Mouse (Mus musculus): Measurements from ENCODE around the gene Bhmt.

Bhmt gene

DNA sequence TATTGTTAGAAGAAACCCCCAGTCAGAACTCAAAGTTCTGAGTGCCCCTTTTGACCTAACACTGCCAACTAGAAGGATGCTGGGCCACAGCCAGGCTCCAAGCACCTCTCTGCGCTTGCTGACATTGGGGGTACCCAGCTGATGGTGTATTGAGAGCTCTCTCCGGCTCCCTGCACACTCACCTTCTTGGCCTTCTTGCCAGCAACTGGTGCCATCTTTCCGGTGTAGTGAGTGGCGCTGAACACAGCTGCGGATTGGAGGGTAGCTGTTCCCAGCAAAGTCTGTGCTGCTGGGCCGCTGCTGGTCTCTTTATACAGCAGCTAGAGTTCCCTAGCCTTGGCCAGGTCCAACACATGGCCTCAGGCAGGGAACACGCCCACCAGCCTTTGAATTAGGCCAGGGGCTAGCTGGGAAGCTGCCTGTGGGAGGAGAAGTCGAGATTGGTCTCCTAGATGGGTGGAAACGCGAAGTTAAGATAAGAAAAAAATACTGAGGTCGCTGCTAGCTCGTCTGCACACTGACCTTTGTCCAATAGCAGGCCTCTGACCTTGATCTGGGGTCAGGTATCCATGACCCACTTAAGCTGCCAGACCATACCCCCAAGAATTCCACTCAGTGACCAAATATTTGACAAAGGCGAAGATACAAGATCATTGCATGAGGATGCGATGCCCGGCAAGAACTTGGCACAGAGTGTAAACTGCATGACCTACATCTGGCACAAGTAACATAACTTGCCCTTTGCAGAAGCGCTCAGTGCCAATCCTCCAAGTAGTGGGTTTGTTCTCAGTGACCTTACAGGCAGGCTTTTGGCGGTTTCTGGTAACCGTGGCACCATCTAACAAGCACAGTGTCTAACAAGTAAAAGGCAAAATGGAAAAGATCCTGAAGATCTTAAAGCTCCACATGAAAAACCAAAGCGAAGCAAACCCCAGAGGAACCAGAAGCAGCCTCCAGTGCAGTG, at the start of gene Bhmt:
Gene Bhmt (minus strand): TSS at position 680 of the 964 bp plus-strand sequence.
- no peak for DNase-seq

GRCm38 (mm10) chr13:93687321-93687720, 49.6 kb upstream of the Bhmt start:
- DNase-seq: no peak

GRCm38 (mm10) chr13:93685226-93685625, 47.5 kb upstream of the Bhmt start:
- no peak for DNase-seq

DNA sequence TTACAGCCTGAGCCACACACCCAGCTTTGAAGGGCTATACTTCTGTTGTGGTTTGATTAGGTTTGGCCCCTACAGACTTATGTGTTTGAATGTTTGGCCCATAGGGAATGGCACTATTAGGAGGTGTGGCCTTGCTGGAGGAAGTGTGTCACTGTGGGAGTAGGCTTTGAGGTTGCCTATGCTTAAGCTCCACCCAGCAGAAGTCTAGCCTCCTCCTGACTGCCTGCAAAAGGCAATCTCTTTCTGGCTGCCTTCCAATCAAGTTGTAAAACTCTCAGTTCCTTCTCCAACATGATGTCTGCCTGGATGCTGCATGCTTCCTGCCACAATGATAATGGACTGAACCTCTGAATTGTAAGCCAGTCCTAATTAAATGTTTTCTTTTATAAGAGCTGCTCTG, 45.6 kb upstream of the Bhmt start:
- DNase-seq: no peak

DNA sequence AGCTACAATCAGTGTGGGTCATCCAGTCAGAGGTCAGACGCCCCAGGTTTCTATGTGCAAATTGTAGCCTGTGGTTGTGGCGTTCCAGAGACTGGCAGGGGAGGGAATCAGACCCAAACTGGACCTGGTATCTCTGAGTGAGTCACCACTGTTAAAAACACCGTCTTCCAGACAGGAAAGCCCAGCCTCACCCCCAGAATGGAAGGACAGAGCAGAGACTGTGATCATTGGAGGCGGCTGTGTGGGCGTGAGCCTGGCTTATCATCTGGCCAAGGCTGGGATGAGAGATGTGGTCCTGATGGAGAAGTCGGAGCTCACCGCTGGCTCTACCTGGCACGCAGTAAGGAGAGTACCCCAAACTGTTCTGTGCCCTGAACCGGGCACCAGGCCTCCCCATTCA, 39.1 kb upstream of the Bhmt start:
- DNase-seq: no peak

GRCm38 (mm10) chr13:93674131-93674561, 36.4 kb upstream of the Bhmt start, which contains the start of the genes Bhmt2 and Dmgdh:
Gene Bhmt2, minus strand, starts transcription at chr13:93674302.
Gene Dmgdh, plus strand, starts transcription at chr13:93674433.
- DNase-seq: peak; percentile 17 to 52

GRCm38 (mm10) chr13:93673296-93673695, 35.5 kb upstream of the Bhmt start:
- no peak for DNase-seq

GRCm38 (mm10) chr13:93672371-93672770, 34.6 kb upstream of the Bhmt start:
- peak; percentile 7 to 39 for DNase-seq

DNA sequence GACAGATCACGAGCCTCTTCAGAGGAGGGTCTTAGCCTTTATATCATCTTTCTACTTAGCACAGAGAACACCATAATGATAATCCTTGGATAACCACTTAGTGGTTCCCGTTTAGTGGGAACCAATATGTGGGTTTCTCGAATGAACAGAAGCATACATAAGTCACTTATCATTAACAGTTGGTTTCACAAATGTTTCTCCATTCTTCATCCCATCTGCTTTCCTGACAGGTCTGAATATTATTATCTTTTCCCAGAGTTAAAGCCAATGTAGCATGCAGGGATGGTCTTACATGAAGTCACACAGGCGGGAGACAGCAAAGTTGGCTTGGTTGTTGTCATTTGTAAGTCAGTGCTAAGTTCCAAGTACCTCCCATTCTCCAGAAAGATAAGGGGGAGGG, 29.8 kb upstream of the Bhmt start:
- DNase-seq: no peak

DNA sequence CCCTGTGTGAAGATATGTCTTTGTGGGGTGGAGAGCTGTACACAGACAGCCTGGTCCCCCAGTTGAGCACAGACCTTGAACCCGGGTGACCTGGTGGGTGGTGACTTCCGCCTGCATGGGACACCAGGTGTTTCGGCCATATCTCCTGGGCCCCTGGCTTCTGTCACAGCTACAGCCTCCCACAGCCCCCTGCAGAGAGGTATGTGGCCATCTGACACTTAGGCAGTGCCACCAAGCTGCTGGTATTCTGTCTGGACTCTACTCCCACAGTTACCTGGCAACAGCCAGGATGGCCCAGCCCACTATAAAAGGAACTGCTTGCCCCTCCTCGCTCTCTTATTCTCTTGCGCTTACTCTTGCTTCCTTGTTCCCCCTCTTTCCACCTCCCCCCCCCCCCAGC, 20.2 kb upstream of the Bhmt start:
- no peak for DNase-seq

- no peak for DNase-seq
Observed at GRCm38 (mm10) chr13:93653382-93653781, 15.6 kb upstream of the Bhmt start.

DNA sequence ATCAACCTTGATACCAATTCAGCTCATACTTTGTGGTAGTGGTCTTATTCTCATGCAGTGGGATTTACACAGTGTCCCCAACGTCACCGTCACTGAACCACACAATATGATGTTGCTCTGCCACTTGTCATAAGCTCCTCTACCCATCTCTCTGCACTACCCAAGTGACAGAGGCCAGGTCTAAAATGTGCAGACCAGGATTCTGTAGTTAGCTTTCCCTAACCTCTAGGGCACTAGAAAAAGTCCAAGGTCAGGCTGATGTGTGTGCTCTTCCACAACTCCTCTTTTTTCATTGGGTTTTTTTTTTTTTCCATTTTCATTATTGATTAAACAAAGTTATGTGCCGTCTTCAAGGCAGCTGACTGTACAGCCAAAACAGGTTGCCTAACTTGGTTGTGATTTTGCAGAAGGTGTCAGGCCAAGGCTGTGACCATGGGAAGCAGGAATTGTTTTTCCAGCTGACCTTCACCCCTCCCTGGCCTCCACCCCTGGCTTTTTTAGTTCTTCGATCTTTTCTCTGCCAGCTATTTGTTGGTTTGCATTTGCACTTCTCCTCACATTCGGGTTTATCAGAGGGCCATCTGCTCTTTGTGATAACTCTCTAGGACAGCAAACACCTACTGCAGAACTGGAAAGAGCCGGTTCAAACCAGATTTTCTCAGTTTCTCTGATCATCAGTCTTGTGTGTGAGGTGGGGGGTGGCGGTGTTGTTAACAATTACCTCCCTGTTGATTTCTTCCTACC, 10.8 kb upstream of the Bhmt start:
- DNase-seq: no peak

DNA sequence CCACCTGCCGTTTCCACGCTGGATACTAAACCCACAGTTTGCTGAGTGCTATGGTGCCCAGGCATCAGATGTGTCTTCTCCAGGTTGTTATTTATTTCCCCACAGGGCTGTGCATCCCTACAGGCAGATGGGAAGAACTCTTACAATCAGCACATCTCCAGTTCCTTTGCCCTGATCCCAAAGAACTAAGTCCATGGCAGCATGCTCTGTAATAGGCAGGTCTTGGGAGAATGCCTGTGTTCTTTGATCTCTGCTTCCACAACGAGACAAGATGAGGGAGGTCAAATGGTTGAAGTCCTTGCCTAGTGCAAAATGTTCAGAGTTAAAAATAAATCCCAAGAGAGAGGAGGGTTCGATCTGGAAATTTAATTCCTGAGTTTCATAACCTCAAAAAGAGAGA, 1.9 kb upstream of the Bhmt start:
- no peak for DNase-seq

DNA sequence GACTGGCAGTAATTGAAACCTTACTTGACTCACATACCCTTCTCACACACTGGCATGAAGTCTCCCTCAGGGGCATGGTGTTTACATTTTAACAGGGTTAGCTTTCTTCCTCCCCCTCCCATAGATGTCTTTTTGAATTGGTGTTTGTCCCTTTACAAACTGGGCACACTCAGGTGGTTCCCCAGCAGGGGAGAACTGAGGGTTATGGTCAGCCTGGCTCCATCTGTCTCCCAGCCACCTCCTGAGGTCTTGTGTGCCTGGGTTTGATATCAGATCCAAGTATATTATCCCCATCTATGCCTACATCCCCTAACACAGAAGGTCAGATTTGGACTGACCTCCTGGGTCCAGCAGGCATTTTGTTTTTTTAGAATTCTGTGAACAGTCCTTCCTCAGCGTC, 1.2 kb downstream of the Bhmt start:
- no peak for DNase-seq

- no peak for DNase-seq
Observed at GRCm38 (mm10) chr13:93632927-93633326, 4.8 kb downstream of the Bhmt start.

DNA sequence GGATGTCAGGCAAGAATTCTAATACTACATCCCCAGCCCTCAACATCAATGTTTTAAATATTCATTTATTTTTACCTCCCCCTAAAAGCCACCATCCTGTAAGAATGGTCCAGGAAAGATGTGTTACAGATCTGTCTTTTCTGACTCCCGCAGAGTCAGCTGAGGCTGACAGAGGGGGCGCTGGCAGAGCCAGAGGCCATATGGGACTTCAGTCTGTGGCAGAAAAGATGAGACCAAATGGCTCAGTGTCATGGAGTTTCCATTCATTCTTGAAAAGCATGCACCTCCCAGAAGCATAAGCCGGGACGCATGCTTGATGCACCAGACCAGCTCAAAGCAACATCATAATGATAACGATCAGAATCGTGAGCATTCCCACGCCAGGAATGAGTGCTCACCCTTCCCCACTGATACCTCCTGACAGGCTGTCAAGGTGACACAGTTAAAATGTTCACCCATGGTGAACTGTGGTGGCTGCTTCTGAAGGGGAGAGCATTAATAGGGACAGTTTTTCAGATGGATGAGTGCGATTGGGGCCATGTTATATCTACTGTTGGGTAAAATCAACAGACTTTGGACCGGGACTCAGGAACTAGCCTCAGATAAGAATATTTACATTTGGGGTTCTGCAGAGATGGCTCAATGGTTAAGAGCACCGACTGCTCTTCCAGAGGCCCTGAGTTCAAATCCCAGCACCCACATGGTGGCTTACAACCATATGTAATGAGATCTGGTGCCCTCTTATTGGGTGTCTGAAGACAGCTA, 6.6 kb downstream of the Bhmt start:
- no peak for DNase-seq

DNA sequence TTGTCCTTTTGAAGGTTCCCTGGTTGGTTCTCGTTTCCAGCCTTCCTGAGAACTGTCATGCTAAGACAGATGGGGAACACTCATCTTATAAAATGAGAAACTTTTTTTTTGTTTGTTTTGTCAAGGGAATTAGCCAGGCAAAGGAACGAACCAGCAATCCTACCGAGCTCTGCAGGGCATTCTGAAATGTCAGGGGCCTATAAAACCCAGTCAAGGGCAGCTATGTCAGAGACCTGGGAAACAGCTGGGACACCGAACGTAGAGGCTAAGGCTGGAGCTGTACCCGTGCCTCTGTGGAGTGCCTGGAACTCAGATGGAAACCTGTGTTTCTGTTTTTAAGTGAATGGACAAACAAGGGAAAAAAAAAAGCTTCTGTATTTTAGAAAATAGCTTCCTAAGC, 8.9 kb downstream of the Bhmt start:
- no peak for DNase-seq

- peak; percentile 50 to 75 for DNase-seq
Observed at GRCm38 (mm10) chr13:93614361-93614948, 23.3 kb downstream of the Bhmt start.

DNA sequence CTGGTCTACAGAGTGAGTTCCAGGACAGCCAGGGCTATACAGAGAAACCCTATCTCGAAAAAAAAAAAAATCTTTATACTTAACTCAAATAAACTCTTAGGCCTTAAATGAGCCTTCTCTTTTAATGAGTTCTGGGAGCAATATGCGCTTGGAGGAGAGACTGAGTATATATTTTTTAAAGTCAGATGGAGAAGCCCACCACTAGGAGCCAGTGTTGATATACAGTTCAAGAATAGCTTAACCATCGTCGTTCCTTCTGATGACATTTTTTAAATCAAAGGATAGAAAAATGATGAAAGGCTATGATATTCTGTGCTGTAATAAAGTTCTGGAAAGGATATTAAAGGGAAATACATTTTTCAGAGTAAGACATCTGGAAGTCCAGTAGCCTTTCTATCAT, 24.0 kb downstream of the Bhmt start:
- DNase-seq: no peak

- peak; percentile 84 to 88 for DNase-seq
Observed at GRCm38 (mm10) chr13:93612660-93613607, 24.8 kb downstream of the Bhmt start.

DNA sequence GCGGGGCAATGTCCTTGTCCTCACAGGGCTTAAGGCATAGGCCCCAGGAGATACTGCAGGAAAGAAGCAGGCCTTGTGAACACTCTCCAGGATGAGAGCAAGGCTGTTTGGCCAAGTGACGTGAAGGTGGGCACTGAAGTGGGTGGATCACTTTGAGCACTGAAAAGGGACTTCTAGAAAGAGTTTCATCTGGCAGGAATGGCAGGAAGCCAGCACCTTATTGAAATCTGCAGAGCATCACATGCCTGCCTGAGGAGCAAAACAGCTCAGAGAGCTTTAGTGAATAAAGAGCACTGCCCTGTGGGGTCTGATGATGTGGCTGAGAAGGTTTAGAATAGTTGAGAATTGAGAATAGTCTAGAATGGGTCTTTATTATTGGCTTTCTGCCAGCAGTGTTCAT, 29.3 kb downstream of the Bhmt start:
- no peak for DNase-seq

All from kidney, postnatal 4 days (tissue).